Mouse (Mus musculus) midbrain, embryonic 10.5 days (tissue): ENCODE results near the gene Ebf3. TPM values are rescaled to one million over a fixed set of nuclear protein-coding genes. Genes with fewer than 3 reads are reported as not detected.

ENCODE experiments used
- polyA plus RNA-seq: library from polyadenylated mRNA; unstranded; fragments of >200 nt; fragmentation: Nextera tagmentation; extraction: Ambion mirVana; gene quantifications from 2 replicates; pipeline ENCODE4 v1.2.1, GENCODE M21; 2016

Gene Ebf3
- polyA plus RNA-seq, 1 experiment from 2014 or later = 3.2 TPM

Other genes with a start within 250 kb of the Ebf3 start
- 18.2 and 20.2 TPM in 2 replicates for gene 9430038I01Rik, start 96.3 kb upstream of the Ebf3 start, polyA plus RNA-seq
- gene Glrx3, start 123.2 kb upstream of the Ebf3 start, polyA plus RNA-seq = 297 and 304 TPM in 2 replicates